Mouse (Mus musculus): Measurements from ENCODE around the gene Nin.

Nin gene

GRCm38 (mm10) chr12:70118721-70119345, 5.3 kb upstream of the Nin start:
- no peak for DNase-seq (ENCODE audit: low spot score)

GRCm38 (mm10) chr12:70117146-70117545, 3.6 kb upstream of the Nin start:
- DNase-seq (ENCODE audit: low spot score), result peak; percentile 10

GRCm38 (mm10) chr12:70112090-70112383, 1.5 kb downstream of the Nin start:
- no peak for DNase-seq (ENCODE audit: low spot score)

- DNase-seq (ENCODE audit: low spot score), result peak; percentile 55
These were observed 2.0 kb downstream of the Nin start for GRCm38 (mm10) chr12:70111367-70112089.

GRCm38 (mm10) chr12:70111117-70111366, 2.5 kb downstream of the Nin start:
- no peak for DNase-seq (ENCODE audit: low spot score)

- no peak for DNase-seq (ENCODE audit: low spot score)
These were observed 3.0 kb downstream of the Nin start for GRCm38 (mm10) chr12:70110375-70111116.

- DNase-seq (ENCODE audit: low spot score), result no peak
These were observed 3.6 kb downstream of the Nin start for GRCm38 (mm10) chr12:70109921-70110320.

- DNase-seq (ENCODE audit: low spot score), result no peak
These were observed 5.4 kb downstream of the Nin start for GRCm38 (mm10) chr12:70108104-70108503.

- DNase-seq (ENCODE audit: low spot score), result no peak
These were observed 7.0 kb downstream of the Nin start for GRCm38 (mm10) chr12:70106508-70106907.

GRCm38 (mm10) chr12:70105885-70106284, 7.6 kb downstream of the Nin start:
- DNase-seq (ENCODE audit: low spot score), result no peak

GRCm38 (mm10) chr12:70104776-70105420, 8.6 kb downstream of the Nin start:
- no peak for DNase-seq (ENCODE audit: low spot score)

- DNase-seq (ENCODE audit: low spot score), result no peak
These were observed 9.3 kb downstream of the Nin start for GRCm38 (mm10) chr12:70104199-70104598.

GRCm38 (mm10) chr12:70103257-70103656, 10.3 kb downstream of the Nin start:
- DNase-seq (ENCODE audit: low spot score), result no peak

- DNase-seq (ENCODE audit: low spot score), result no peak
These were observed 11.1 kb downstream of the Nin start for GRCm38 (mm10) chr12:70102426-70102825.

GRCm38 (mm10) chr12:70101823-70102222, 11.7 kb downstream of the Nin start:
- no peak for DNase-seq (ENCODE audit: low spot score)

- DNase-seq (ENCODE audit: low spot score), result no peak
These were observed 15.6 kb downstream of the Nin start for GRCm38 (mm10) chr12:70097901-70098300.

GRCm38 (mm10) chr12:70097316-70097715, 16.2 kb downstream of the Nin start:
- DNase-seq (ENCODE audit: low spot score), result no peak

GRCm38 (mm10) chr12:70093266-70093893, 20.1 kb downstream of the Nin start:
- no peak for DNase-seq (ENCODE audit: low spot score)

- DNase-seq (ENCODE audit: low spot score), result no peak
These were observed 25.2 kb downstream of the Nin start for GRCm38 (mm10) chr12:70088297-70088696.

- DNase-seq (ENCODE audit: low spot score), result no peak
These were observed 28.2 kb downstream of the Nin start for GRCm38 (mm10) chr12:70085351-70085750.

- DNase-seq (ENCODE audit: low spot score), result no peak
These were observed 29.3 kb downstream of the Nin start for GRCm38 (mm10) chr12:70084198-70084597.

GRCm38 (mm10) chr12:70083737-70084136, 29.8 kb downstream of the Nin start:
- no peak for DNase-seq (ENCODE audit: low spot score)
